Mouse (Mus musculus) macrophage (primary cell): ENCODE results near the gene Rai1. TPM values are rescaled to one million over a fixed set of nuclear protein-coding genes. Genes with fewer than 3 reads are reported as not detected.

Source experiments
- H3K27ac ChIP-seq: fragments of 350-480 bp; formaldehyde crosslinking; 2 replicates; pipeline ENCODE4 v1.9.0; 2021
- H3K36me3 ChIP-seq: fragments of 350-480 bp; formaldehyde crosslinking; 2 replicates; pipeline ENCODE4 v1.9.0; 2021; ENCODE audit errors: inconsistent target
- H3K4me3 ChIP-seq: fragments of 350-480 bp; formaldehyde crosslinking; 2 replicates; pipeline ENCODE4 v1.9.0; 2021; ENCODE audit errors: inconsistent target
- H3K79me2 ChIP-seq: fragments of 350-480 bp; formaldehyde crosslinking; 2 replicates; pipeline ENCODE4 v1.9.0; 2021; ENCODE audit errors: inconsistent target
- WGBS: methylation state at CpG from one replicate; pipeline ENCODE4 v1.1.7; 2026; ENCODE audit warnings: inconsistent platforms; ENCODE audit not compliant: missing documents; 5-methylcytosine and 5-hydroxymethylcytosine counted together
- polyA plus RNA-seq: library from polyadenylated mRNA; stranded (reverse); fragments of 250-400 nt; gene quantifications from 3 replicates; pipeline ENCODE4 v1.2.4, GENCODE M21; 2018; ENCODE audit warnings: inconsistent platforms

The Rai1 gene
- polyA plus RNA-seq, 1 experiment from 2014 or later: 10.5 TPM

DNA sequence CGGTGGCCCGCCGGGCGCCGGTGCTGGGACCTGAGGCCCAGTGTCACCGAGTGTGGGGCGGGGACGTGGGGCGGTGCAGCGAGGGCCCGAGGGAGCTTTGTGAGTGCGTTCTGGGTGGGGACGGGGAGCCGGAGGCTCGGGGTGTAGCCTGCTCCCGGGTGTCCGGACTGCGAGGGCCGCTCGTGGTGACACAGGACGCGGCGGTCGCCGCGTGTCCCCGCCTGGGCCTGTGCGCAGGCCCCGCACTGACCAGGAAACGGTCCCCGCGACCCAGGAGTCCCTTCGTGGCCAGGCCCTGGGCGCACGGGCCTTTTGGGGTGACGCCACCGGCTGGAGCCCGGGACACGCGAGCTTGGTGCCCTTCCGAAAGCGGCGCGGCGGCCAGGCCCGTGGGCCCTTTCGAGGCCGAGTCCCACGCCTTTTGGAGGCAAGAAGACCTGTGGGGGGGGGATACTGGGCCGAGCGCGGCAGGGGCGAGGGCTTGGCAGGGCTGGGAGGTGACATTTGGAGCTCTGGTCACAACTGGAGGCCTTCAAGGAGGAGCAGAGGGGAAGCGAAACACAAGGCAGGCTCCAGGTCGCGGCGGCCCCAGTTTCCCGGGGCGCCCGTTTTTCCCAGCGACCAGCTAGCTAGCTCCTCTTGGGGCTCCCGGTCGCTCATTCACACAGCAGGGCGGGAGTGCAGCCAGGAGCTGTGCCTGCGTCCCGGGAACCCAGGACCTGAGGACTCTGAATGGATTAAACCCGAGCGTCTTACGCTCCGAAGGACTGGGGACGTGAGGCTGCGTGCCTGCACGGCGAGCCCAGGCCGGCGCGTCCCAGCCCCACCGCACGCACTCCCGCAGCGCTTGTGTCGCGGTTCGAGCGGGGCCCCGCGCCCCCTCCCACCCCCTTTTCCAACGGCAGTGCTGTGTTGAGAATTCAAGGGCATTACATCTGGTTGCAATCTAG lies 1.1 kb downstream of the Rai1 start:
- H3K27ac ChIP-seq: peak overlapping the region; percentile 46
- H3K36me3 ChIP-seq: no peaks in the 10 kb centered on the region
- H3K79me2 ChIP-seq: peaks cover 46% of the 10 kb centered on the region
- H3K4me3 ChIP-seq: peak overlapping the region; percentile 42
- WGBS: under 1% methylated on average over 82 of the region's 88 CpGs

DNA sequence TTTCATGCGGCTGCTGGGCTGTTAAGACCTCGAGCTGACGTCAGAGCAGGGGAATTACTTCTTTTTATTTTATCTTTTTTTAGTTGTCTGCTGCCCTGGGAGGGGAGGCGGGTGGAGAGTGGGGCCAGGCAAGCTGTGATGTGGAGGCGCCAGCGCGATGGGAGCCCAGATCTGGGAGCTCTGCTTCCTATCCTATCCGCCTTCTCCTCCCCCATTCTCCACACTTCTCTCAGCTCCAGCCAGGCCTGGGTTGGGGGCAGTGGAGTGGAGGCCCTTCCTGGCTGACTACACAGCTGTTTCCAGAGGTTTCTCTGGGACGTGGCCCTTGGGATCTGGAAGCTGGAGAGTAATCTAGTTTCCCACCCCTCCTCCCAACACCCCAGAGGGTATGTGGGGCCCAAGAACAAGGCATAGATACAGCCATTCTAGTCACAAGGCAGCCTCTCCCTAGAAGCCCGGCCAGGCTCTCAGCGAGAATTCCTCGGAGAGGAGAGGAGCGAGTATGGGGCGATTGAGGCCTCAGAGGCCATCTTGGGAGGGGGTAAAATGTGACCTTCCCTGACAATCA lies 1.8 kb downstream of the Rai1 start:
- Histone ChIP-seq H3K27ac (peak overlapping the region; percentile 25), H3K79me2 (peaks cover 54% of the 10 kb centered on the region), H3K36me3 (no peaks in the 10 kb centered on the region), H3K4me3 (peak overlapping the region; percentile 42)
- WGBS: 14% methylated on average over 14 of the region's 14 CpGs

DNA sequence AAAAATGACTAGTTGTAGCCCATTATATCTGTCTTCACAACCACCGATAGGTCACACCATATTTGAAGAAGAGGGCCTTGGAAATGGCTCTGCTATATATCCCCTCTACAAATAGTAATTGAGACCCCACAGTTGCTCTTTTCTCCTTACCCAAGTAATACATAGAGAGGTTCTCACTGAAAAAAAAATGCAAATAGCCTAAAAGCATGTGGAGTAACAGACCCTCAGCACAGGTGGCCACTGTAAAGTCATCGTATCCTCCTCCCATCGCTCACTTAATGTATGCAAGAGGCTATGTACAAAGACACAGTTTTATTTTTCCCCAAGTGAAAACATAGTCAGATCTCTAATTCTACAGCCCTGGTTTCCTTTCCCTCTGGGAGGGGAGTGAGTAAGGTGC lies 2.6 kb downstream of the Rai1 start:
- H3K27ac ChIP-seq: no peak overlapping the region

DNA sequence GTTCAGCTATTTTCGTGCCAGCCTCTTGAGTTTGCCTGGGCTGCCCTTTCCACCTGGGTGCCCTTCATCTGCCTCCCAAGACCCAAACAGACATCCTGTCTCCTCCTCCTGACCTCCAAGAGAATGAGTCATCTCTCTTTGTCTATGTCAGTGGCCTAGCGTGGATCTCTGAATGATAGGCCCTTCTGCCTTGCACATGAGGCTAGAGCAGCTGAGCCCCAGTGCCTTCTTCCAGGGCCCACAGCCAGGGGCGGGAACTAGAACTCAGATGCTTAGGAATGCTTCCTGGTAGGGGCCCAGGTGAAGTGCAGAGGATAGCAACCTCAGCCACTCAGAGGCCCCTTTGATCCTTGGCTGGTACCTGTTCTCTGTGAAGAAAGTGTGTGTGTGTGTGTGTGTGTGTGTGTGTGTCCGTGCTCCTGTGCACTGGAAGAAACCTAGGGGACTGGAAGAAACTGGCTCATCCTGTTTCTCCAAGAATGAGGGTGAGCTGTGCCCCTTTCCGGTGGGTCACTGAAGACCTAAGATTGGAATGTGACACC lies 3.9 kb downstream of the Rai1 start:
- no peak overlapping the region for H3K4me3 ChIP-seq
- H3K27ac ChIP-seq: no peak overlapping the region
- peaks cover 74% of the 10 kb centered on the region for H3K79me2 ChIP-seq
- 77% methylated on average over 5 of the region's 5 CpGs for WGBS
- no peaks in the 10 kb centered on the region for H3K36me3 ChIP-seq

More for the DNA sequence above, 2.6 kb downstream of the Rai1 start:
- Histone ChIP-seq H3K79me2 (peaks cover 62% of the 10 kb centered on the region), H3K36me3 (no peaks in the 10 kb centered on the region), H3K4me3 (no peak overlapping the region)
- 92% methylated on average over 3 of the region's 3 CpGs for WGBS

DNA sequence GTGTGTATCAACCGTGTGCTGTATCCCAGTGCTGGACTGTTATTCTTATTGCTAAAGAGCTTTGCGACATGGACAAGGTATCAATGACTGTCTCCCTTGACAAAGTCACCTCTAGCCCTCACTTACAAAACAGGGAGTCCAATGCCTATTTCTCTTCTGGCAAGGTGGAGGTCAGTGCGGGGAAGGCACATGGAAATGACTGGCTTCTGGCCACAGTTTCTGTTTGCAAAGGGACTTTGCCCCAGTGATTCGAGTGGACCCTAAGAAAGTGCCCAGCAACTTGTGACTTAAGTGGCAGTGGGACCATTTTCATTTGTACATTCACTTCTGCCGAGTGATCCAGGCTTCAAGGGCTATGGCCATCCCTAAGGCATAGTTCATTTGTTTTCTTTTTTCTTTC lies 5.6 kb downstream of the Rai1 start:
- Histone ChIP-seq H3K79me2 (peaks cover 86% of the 10 kb centered on the region), H3K36me3 (no peaks in the 10 kb centered on the region), H3K27ac (no peak overlapping the region), H3K4me3 (no peak overlapping the region)
- 89% methylated on average over 5 of the region's 5 CpGs for WGBS

DNA sequence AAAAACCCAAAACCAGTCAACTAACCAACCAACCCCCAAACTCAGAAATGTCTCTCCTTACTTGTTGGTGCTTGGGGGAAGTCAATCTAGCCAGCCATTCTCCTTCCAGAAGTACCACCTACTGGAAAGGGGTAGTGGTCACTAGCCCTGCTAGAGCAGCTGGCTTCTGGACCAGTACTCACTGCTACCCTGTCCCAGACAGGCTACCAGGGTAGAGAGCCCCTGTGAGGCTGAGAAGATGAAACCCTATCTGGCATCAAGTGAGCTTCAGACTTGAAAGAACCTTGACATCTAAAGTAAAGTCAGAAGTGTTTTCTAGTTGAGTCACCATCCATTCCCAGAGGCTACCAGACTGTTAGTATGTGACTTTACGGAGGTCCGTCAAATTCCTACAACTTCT lies 6.8 kb downstream of the Rai1 start:
- peaks cover 86% of the 10 kb centered on the region for H3K79me2 ChIP-seq
- H3K4me3 ChIP-seq: no peak overlapping the region
- WGBS: 97% methylated on average over 2 of the region's 2 CpGs
- no peaks in the 10 kb centered on the region for H3K36me3 ChIP-seq
- H3K27ac ChIP-seq: no peak overlapping the region

DNA sequence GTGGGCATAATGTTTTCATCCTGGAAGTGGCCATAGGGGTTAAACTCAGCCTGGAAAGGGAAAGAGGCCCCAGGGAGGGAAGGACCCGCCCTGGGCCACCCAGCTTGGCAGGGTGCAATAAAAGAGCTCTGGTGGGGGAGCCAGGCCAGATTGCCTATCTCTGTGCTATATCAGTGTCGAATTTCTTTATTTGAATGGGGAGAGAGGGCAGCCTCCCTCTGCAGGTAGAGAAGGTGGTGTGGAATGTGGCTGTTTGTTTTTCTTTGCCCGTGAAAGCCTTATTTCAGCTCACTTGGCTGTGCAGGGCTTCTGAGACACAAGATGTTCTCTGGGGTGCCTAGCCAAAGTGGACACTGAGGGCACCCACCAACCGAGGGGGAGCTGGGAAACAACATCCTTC lies 8.8 kb downstream of the Rai1 start:
- H3K79me2 ChIP-seq: peaks cover 86% of the 10 kb centered on the region
- no peaks in the 10 kb centered on the region for H3K36me3 ChIP-seq
- WGBS: 52% methylated on average over 4 of the region's 4 CpGs
- H3K27ac ChIP-seq: no peak overlapping the region
- no peak overlapping the region for H3K4me3 ChIP-seq

DNA sequence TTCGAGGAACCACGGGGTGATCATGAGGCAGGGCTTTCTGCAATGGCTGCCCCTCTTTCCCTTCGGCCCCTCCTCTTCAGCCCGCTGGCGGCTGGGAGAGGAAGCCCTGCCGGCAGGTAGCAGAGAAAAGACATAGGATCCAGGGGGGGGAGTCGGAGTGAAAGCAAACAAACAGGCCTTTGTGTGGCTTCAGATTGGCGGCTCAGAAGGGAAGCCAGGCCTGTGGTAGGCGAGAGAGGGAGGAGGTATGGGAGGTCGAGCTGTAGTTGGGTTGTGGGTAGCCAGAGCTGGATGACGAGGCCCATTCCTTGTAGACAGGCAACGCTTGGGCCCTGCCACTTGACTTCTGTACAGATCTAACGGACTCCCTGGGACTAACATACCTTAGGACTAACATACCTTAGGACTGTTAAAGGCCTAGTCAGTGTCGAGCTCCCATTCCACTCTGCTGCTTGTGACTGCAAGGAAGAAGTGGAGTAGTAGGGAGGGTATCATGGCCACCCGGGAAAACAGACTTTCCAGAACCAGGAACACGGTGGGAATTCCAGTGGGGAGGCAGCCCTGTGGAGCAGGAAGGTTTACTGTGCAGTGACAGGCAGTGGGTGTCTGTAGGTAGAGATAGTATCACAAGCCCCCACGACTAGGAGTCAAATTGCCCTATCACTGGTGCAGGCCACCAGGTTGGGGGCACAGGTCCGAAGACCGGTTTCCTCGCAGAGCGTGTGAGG lies 9.6 kb downstream of the Rai1 start:
- H3K4me3 ChIP-seq: peak overlapping the region; percentile 54
- peak overlapping the region; percentile 71 for H3K27ac ChIP-seq
- peaks cover 86% of the 10 kb centered on the region for H3K79me2 ChIP-seq
- 9% methylated on average over 21 of the region's 21 CpGs for WGBS
- H3K36me3 ChIP-seq: no peaks in the 10 kb centered on the region

DNA sequence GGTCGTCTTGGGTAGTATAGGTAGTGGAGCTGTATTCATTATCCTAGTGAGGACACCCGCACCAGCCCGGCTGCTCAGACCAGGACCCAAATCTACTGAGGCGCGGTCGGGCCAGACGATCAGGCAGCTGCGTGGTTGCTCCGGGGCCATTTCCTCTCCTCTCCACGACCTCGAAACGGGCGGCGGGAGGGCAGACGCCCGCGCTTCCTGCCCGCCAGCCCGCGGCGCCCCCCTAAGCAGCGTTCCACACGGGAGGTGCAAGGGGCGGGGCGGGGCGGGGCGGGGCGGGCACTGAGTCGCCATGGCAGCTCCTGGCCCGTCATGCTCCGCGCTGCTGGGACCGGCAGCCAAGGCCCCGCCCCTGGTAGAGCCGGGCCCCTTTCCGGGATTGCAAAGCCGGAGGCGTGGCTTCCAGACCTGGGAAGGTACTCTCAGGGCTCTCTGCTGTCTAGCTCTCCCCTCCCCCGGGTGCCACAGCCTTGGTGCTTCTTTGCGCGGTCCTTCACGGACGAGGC lies 10.3 kb downstream of the Rai1 start:
- Histone ChIP-seq H3K79me2 (peaks cover 86% of the 10 kb centered on the region), H3K4me3 (peak overlapping the region; percentile 54), H3K36me3 (no peaks in the 10 kb centered on the region), H3K27ac (peak overlapping the region; percentile 80)
- 0% methylated on average over 39 of the region's 43 CpGs for WGBS

DNA sequence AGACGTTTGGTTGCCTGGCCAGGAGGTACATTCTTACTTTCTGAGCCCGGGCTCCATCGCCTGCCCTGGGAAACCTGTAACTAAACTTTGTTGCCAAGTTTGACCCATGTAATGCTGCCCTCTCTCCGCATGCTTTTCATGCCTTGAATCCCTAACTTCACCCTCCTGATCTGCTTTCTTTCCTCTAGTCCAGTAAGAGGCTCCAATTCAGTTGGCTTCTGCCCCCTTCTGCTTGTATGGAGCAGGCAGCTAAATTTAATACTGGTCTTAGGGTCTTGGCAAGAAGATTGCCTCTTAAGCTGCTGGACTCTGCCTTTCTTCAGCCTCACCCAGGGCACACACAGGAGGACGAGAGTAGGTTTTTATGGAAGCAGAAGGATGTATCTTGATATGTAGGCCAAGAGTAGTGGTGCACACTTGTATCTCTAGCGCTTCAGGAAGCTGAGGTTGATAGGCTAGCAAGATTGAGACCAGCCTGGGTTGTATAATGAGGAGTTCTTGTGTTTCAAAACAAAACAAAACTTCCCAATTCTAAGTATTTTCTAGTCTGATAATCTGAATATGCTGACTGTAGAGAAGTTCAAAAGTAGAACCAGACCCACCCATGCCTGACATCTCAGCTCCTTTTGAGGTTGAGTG lies 10.9 kb downstream of the Rai1 start:
- 5% methylated on average over 5 of the region's 6 CpGs for WGBS
- H3K4me3 ChIP-seq: peak overlapping the region; percentile 38
- peaks cover 86% of the 10 kb centered on the region for H3K79me2 ChIP-seq
- H3K36me3 ChIP-seq: no peaks in the 10 kb centered on the region
- peak overlapping the region; percentile 80 for H3K27ac ChIP-seq

DNA sequence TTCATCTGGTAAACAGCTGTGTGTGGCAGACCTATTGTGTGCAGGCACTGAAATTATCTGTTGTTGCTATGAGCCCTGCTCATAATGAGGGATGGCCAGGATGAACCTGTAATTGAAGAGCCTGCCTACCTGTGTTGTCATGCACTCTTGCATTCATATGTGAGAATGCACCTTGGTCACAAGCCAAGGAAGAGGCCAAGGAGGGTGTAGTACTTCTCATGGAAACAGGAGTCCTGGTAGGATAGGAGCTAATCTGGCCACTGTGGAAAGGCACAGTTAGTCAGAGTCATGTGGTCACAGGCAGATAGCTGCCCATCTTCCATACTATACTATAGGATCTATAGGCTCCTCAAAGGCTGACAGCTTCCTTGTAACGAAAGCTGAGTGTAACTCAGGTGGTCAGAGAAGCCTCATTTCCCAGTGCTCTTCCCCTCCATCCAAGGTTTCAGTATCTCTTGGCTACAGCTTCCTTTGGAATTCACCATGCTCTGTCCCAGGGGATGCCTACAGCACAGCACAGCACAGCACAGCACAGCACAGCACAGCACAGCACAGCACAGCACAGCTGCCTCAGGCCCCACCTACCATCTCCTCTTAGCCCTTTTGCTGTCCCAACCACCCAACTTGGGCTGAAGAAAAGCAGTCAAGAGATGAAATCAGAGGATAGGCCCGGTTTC lies 15.9 kb downstream of the Rai1 start:
- Histone ChIP-seq H3K4me3 (no peak overlapping the region), H3K79me2 (peaks cover 95% of the 10 kb centered on the region), H3K36me3 (no peaks in the 10 kb centered on the region), H3K27ac (no peak overlapping the region)
- 100% methylated on average over 2 of the region's 2 CpGs for WGBS

DNA sequence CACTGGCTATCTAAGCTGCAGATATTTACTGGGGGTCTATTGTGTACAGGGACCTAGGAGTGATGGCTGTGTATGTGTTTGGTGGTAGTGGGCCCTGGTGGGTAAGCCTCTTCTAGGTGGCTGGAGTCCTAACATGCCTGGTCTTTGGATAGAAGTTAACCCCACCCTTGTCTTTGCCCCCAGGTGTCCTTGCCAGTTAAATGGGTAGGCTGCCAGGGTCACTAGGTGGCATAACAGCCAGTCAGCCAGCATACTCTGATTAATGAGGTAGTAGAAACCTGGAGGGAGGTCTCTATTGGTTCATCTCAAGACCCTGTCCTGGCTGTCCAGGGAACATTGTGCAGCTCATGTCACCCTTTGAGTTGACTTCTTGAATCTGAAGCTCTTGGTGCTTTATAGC lies 17.8 kb downstream of the Rai1 start:
- Histone ChIP-seq H3K4me3 (no peak overlapping the region), H3K27ac (no peak overlapping the region), H3K79me2 (peaks cover 100% of the 10 kb centered on the region), H3K36me3 (no peaks in the 10 kb centered on the region)

DNA sequence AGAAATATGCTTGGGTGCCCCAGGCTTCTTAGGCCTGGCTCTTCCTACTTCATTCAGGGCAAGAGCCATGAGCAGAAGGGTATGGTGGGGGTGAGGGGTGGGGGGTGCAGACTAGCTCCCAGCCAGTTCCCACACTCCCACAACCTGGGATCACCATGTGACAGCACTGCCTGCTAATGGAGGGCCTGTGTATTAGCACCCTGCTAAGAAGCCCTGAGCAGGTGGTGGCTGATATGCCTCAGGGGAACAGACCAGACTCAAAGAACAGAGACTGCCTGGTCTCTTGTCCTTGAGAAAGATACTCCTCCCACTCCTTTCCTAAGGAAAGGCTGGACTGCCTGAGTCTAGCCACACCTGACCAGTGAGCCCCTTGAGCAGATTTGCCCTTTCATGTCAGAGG lies 22.2 kb downstream of the Rai1 start:
- peaks cover 82% of the 10 kb centered on the region; the same call in 1 of the 2 replicates for H3K79me2 ChIP-seq
- H3K27ac ChIP-seq: no peak overlapping the region
- H3K36me3 ChIP-seq: no peaks in the 10 kb centered on the region
- no peak overlapping the region for H3K4me3 ChIP-seq
